ENCODE assay signal across 7 mouse cellular contexts in the genomic region with DNA sequence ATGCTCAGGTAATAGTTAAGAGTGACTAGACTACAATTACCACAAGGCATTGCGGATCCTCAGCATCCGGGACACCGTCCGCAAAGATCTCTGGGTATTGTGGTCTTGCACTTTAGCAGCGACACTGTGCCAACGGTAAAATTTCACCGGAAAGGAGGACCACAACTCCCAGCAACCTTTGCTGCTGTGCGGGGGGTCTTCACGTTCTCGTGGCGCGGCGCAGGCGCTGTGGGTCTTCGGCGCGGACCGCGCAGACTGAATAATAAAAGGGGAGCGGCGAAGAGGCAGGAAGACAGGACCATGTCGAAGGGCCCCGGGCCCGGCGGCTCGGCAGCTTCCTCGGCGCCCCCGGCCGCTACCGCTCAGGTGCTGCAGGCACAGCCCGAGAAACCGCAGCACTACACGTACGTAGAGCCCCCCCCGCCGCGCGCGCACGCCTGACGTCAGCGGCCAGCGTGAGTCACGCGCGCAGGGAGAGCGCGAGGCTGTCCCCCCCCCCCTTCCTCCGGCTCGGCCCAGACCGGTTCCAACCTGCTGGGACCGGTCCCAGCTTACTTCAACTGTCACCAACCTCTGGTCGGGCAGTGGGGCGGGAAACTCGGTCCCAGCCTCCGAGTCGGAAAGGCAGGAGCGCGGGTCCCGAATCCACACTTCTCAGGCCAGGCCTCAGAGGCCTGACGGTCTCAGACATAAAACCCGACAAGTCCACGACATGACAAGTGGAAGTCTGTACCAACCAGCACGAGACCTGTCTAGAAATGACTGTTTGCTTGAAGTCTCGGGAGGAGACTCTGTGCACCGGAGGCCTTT. TPM values are rescaled to one million over a fixed set of nuclear protein-coding genes. Genes with fewer than 3 reads are reported as not detected.
DNase-seq lines count a peak whose midpoint lies in the region; ATAC-seq lines count a peak whose summit lies in the region.

A gene (plus strand): TSS at position 235 of the 810 bp plus-strand sequence.

- DNase-seq in adrenal gland, adult 2 months = peak; percentile 98
- peak; percentile 96 for DNase-seq in embryo, embryonic 11.5 days (ENCODE audit: low read depth, low spot score)
- DNase-seq in gastrocnemius, postnatal 36 days = peak; percentile 95 to 97
- peak; percentile 98 to 99 for DNase-seq in left cerebral cortex, postnatal 25 days (ENCODE audit: low spot score in 2 of 2)
- peak; percentile 98 for DNase-seq in midbrain, embryonic 10.5 days (ENCODE audit: low spot score)
- peak; percentile 92 for DNase-seq in right cerebral cortex, postnatal 4 days

- peaks cover 10% of the 10 kb centered on the region; the same call in 1 of the 2 replicates for H3K4me1 ChIP-seq in intestine, embryonic 15.5 days (replicated peaks)
- H3K4me1 ChIP-seq in midbrain, embryonic 10.5 days = peaks cover 25% of the 10 kb centered on the region

- H3K27ac ChIP-seq in intestine, embryonic 15.5 days = peak within 1 kb of the TSS; percentile 100
- H3K27ac ChIP-seq in midbrain, embryonic 10.5 days (replicated peaks) = peak within 1 kb of the TSS; percentile 99

- peak within 1 kb of the TSS; percentile 79 for H3K4me3 ChIP-seq in intestine, embryonic 15.5 days (replicated peaks)
- peak within 1 kb of the TSS; percentile 81 for H3K4me3 ChIP-seq in midbrain, embryonic 10.5 days

- intact Hi-C loops in gastrocnemius, postnatal 36 days (cut with DNase I) = loop anchor here (2.0 kb wide), 1 partner anchor 461 kb away; no protein-coding TSS in a partner anchor
- intact Hi-C loops in left cerebral cortex, postnatal 25 days (cut with DNase I) = loop anchor here (2.0 to 5.0 kb wide), 2 partner anchors 57 to 102 kb away; a partner anchor contains a TSS

- H3K27me3 ChIP-seq in intestine, embryonic 15.5 days (replicated peaks) = no peaks in the 10 kb centered on the region
- no peaks in the 10 kb centered on the region for H3K27me3 ChIP-seq in midbrain, embryonic 10.5 days (ENCODE audit: low read depth, poor library complexity, severe bottlenecking)

- H3K4me2 ChIP-seq in intestine, embryonic 15.5 days (replicated peaks) = peak within 1 kb of the TSS; percentile 85

- ATAC-seq in intestine, embryonic 15.5 days = peak; percentile 96

- peaks cover 4% of the 10 kb centered on the region; the same call in 1 of the 2 replicates for H3K36me3 ChIP-seq in intestine, embryonic 15.5 days
- peaks cover 35% of the 10 kb centered on the region for H3K36me3 ChIP-seq in midbrain, embryonic 10.5 days

- under 1% methylated on average over 67 of the region's 67 CpGs for WGBS in intestine, embryonic 15.5 days
- WGBS in midbrain, embryonic 10.5 days = under 1% methylated on average over 62 of the region's 67 CpGs

- H3K9me3 ChIP-seq in intestine, embryonic 15.5 days = no peaks in the 10 kb centered on the region
- no peaks in the 10 kb centered on the region for H3K9me3 ChIP-seq in midbrain, embryonic 10.5 days (replicated peaks)

- peak within 1 kb of the TSS; percentile 91 for H3K9ac ChIP-seq in intestine, embryonic 15.5 days

RNA-seq across cellular contexts. Expression of the gene that starts here (rescaled TPM):
- total RNA-seq in adrenal gland, adult 2 months (2021) = 10 to 100 TPM; 20.2 to 21.2 TPM
- polyA plus RNA-seq in adrenal gland, adult 2 months (2012; rRNA removed) = 46.0 and 58.5 TPM in 2 replicates
- 1 to 10 TPM; 6.0 to 7.1 TPM for total RNA-seq in gastrocnemius, postnatal 36 days (2021)
- polyA plus RNA-seq in intestine, embryonic 15.5 days (2015; fragmentation: Nextera tagmentation; extraction: Ambion mirVana) = 25.7 and 27.4 TPM in 2 replicates
- 10 to 100 TPM; 20.7 to 21.7 TPM for total RNA-seq in left cerebral cortex, postnatal 25 days (2021)
- 46.4 and 52.2 TPM in 2 replicates for polyA plus RNA-seq in midbrain, embryonic 10.5 days (2016; fragmentation: Nextera tagmentation; extraction: Ambion mirVana)

Comparison
In these comparisons a context has a peak if more than half of its experiments do, and no peak if none do; other contexts are left out.
1. Peak in every context shown above with its lines: DNase-seq, ATAC-seq, H3K4me3 ChIP-seq and H3K27ac ChIP-seq.